Mouse (Mus musculus) CH12.LX (cell line): ENCODE results near the gene Ncoa4.

Source experiments
- CTCF ChIP-seq, 2 experiments: IDR thresholded peaks in 1 of 2; conservative IDR thresholded peaks in 1 of 2; 2 replicates each; pipeline ENCODE4 v1.5.1; 2011 to 2012; ENCODE audit warnings: low read depth in 2 of 2, low read length in 2 of 2, improper control_type of control experiment in 1 of 2, inconsistent platforms in 1 of 2, mild to moderate bottlenecking in 1 of 2, moderate library complexity in 1 of 2
- E2F4 ChIP-seq: IDR thresholded peaks from 2 replicates; pipeline ENCODE4 v1.6.1; 2011; ENCODE audit warnings: low read depth, low read length, improper control_type of control experiment; ENCODE audit not compliant: insufficient replicate concordance
- ELF1 ChIP-seq: IDR thresholded peaks from 2 replicates; pipeline ENCODE4 v1.6.1; 2014; ENCODE audit warnings: low read depth, mild to moderate bottlenecking, inconsistent platforms, low read length, improper control_type of control experiment
- MAFK ChIP-seq: IDR thresholded peaks from 2 replicates; pipeline ENCODE4 v1.6.1; 2011; ENCODE audit warnings: low read length, improper control_type of control experiment; ENCODE audit not compliant: insufficient replicate concordance
- MAX ChIP-seq: IDR thresholded peaks from 2 replicates; pipeline ENCODE4 v1.6.1; 2011; ENCODE audit warnings: low read length, improper control_type of control experiment
- MYC ChIP-seq: IDR thresholded peaks from 2 replicates; pipeline ENCODE4 v1.6.1; 2011; ENCODE audit warnings: low read depth, mild to moderate bottlenecking, improper control_type of control experiment, low read length
- POLR2A ChIP-seq: IDR thresholded peaks from 2 replicates; pipeline ENCODE4 v1.6.1; 2011; ENCODE audit warnings: low read depth, mild to moderate bottlenecking, improper control_type of control experiment, low read length

DNA sequence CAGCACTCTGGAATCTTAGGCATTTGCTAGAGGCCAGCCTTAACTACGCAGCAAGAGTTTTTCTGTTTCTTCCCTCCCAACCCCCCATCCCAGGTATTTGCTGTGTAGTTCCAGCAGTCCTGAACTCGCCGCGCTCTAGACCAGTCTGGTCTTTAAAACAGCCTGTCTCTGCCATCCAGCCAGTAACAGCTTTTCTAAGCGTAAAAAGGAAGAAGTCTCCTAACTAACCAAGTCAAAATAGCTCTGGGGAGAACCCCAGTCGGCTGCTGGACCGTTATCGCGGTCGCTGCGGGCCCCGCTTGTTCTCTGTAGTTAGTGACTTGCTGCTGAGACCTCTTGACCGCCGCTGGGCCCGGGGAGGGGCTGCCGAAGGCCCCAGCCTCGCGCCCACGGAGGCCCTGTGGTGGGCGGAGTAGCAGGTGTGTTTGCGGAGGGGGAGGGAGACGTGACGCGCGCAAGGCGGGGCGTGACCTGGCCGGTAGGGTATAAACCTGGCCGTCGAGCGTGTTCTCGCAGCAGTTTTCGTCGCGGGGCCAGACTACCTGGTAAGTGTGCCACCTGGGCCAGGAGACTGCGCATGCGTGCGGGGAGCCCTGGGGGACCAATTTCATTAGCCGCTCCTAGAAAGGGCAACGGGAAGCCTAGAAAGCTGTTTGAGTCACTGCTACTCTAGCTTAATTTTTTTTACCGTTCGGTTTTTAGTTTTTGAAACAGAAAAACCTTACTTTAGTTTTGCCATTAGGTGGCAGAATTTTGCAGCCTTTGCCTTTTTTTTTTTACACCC lies 5.8 kb downstream of the Ncoa4 start:
- peak in 1 of 2 experiments; percentile 40; a peak in 2 of 4 replicates for TF ChIP-seq CTCF (conservative IDR thresholded peaks at IDR 0.05 in 1 of 2, IDR thresholded peaks at IDR 0.05 in 1 of 2; ENCODE audit: low read depth in 2 of 2, low read length in 2 of 2)
- TF ChIP-seq POLR2A, result peak; percentile 99
- no peak for TF ChIP-seq MYC
- no peak for TF ChIP-seq MAFK
- peak; percentile 76 for TF ChIP-seq MAX
- no peak for TF ChIP-seq E2F4
- TF ChIP-seq ELF1, result peak; percentile 34
